Mouse (Mus musculus) neural tube, embryonic 13.5 days (tissue): Measurements from ENCODE around the gene Gm49325. TPM values are rescaled to one million over a fixed set of nuclear protein-coding genes. Genes with fewer than 3 reads are reported as not detected.

Experiments
- ATAC-seq: fragments of 200-750 bp; cut with Nextera tagmentation; 2 replicates; pipeline ENCODE4 v1.8.0; 2017; ENCODE audit warnings: low read depth, mild to moderate bottlenecking, moderate TSS enrichment, moderate library complexity
- H3K27ac ChIP-seq: fragments of 300-500 bp; sonication (generic); replicated peaks from 2 replicates; pipeline ENCODE4 v1.5.1; 2015; ENCODE audit warnings: moderate library complexity, mild to moderate bottlenecking, inconsistent platforms
- H3K27me3 ChIP-seq: fragments of 300-500 bp; sonication (generic); 2 replicates; pipeline ENCODE4 v1.6.1; 2015; ENCODE audit warnings: mild to moderate bottlenecking, inconsistent platforms
- H3K36me3 ChIP-seq: fragments of 300-500 bp; sonication (generic); 2 replicates; pipeline ENCODE4 v1.6.1; 2015; ENCODE audit warnings: mild to moderate bottlenecking, inconsistent platforms
- H3K4me1 ChIP-seq: fragments of 300-500 bp; sonication (generic); replicated peaks from 2 replicates; pipeline ENCODE4 v1.6.1; 2015; ENCODE audit warnings: inconsistent platforms
- H3K4me2 ChIP-seq: fragments of 300-500 bp; sonication (generic); 2 replicates; pipeline ENCODE4 v1.6.1; 2015; ENCODE audit warnings: inconsistent platforms, mild to moderate bottlenecking, moderate library complexity
- H3K4me3 ChIP-seq: fragments of 300-500 bp; sonication (generic); 2 replicates; pipeline ENCODE4 v1.5.1; 2015; ENCODE audit warnings: mild to moderate bottlenecking, inconsistent platforms
- H3K9ac ChIP-seq: fragments of 300-500 bp; sonication (generic); 2 replicates; pipeline ENCODE4 v1.6.1; 2015; ENCODE audit warnings: moderate library complexity, mild to moderate bottlenecking, inconsistent platforms
- H3K9me3 ChIP-seq: fragments of 300-500 bp; sonication (generic); 2 replicates; pipeline ENCODE4 v1.6.1; 2016; ENCODE audit warnings: inconsistent platforms
- WGBS: fragments of 180-500 bp; shearing (Covaris S2); methylation state at CpG from one replicate; pipeline ENCODE4 v1.1.7; 2015; 5-methylcytosine and 5-hydroxymethylcytosine counted together
- polyA plus RNA-seq: library from polyadenylated mRNA; unstranded; fragments of >200 nt; fragmentation: Nextera tagmentation; extraction: Ambion mirVana; gene quantifications from 2 replicates; pipeline ENCODE4 v1.2.1, GENCODE M21; 2015

Gm49325 gene
- polyA plus RNA-seq, 1 experiment from 2014 or later: 2.0 TPM

DNA sequence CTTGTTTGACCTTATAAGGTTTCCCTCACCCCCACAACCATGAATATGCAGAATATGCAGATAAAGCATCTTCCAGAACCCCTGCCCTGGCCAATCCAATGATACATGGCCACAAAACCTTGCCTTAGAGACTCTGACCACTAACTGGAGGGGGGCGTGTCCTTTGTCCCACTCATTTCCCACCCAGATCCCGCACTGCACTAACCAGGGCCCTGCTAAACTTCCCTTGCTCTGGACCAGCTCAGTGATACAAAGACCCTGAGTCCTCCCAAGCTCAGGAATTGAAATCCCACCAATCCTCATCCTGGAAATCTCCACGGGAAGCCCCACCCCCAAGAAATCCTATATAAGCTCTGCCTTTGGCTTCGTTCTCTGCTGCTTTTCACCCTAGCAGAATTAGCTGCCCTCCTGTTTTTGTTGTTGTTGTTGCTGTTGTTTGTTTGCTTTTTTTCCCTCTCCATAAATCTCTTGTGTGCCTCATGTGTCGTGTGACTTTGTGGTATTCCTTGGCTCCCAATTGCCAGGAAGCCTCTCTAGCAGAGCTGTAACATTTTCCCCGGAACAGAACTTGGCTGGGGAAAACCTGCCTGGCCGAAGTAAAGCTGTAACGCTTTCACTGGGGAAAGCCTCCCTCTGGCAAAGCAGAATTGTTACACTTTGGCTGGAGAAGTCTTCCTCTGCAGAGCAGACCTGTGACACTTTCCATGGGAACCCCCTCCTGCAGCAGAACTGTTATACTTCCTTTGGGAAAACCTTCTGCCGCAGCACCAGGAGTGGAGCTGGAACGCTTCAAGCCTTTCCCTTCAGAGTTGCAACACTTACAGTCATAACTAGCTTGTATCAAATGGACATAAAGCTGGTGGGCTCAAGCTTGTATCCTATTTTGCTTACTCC, 25.7 kb upstream of the Gm49325 start:
- no peak for ATAC-seq
- H3K4me2 ChIP-seq: no peak overlapping the region
- 63% methylated on average over 10 of the region's 10 CpGs for WGBS

DNA sequence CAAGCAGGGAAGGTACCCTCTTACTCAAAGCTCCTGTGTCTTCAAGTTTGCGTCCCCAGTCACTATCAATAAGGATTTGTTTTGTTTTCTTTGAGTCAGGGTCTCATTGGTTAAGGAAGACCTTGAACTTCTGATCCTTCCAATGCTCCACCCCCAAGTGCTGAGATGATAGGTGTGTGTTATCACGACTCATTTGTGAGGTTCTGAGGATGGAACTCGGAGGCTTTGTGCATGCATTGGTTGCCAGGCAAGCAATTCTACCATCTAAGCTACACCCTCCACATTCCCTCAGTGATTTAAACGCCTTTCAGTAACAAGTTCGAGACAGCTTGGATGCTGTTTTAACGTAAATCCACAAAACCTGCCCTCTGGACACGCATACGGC, 25.0 kb upstream of the Gm49325 start:
- Histone ChIP-seq H3K27me3 (no peaks in the 10 kb centered on the region), H3K9ac (peak overlapping the region; percentile 93), H3K4me3 (peak overlapping the region; percentile 93), H3K36me3 (peaks cover 6% of the 10 kb centered on the region; the same call in 1 of the 2 replicates), H3K27ac (peak overlapping the region; percentile 91), H3K4me2 (peak overlapping the region; percentile 93), H3K4me1 (peaks cover 28% of the 10 kb centered on the region), H3K9me3 (no peaks in the 10 kb centered on the region)
- WGBS: 11% methylated on average over 8 of the region's 8 CpGs
- ATAC-seq: peak; percentile 52

More for the DNA sequence above, 25.7 kb upstream of the Gm49325 start:
- peaks cover 26% of the 10 kb centered on the region for H3K4me1 ChIP-seq
- H3K36me3 ChIP-seq: 0 out of 2 replicates have a peak, but pooled peaks cover 3% of the 10 kb centered on the region
- H3K4me3 ChIP-seq: no peak overlapping the region
- no peak overlapping the region for H3K9ac ChIP-seq
- no peak overlapping the region for H3K27ac ChIP-seq
- no peaks in the 10 kb centered on the region for H3K27me3 ChIP-seq
- no peaks in the 10 kb centered on the region for H3K9me3 ChIP-seq

DNA sequence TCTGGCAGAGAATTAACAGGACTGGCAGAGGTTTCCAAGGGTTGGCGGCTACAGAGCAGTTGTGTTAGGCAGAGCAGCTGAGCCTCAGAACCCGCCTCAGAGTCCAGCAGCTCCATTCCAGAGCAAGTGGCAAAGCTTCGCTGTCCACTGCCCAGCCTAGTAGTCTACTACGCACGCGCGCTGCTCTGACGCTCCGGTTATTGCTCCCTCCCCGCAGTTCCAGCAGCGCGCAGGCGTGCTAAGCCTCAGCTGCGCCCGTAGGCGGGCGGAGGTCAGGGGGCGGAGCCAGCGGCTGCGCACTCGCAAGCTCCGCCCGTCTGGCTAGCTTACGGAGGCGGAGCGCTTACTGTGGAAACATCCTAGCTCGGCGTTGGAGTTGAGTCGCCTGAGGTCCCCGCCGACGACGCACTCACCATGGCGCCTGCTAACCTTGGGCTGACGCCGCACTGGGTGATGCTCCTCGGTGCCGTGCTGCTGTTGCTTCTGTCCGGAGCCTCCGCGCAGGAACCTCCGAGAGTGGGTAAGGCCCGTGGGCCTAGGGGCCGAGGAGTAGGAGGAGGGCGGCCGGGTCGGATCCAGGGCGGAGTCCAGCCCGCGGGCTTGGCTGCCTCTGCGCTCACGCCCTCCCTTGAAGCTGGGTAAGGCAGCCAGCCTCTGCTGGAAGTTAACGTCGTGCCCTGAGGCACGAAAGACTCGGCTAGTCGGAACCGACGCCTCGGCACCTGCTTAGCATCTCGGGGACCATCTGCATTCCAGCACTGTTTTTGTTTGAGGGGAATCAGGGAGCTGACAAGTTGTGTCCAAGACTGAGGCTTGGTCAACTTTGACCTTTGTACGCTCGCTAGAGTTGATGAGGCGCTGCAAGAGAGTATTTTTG, 24.4 kb upstream of the Gm49325 start, which contains the start of gene Pttg1ip:
Gene Pttg1ip (plus strand): TSS at position 313 of the 877 bp plus-strand sequence.
- WGBS: under 1% methylated on average over 64 of the region's 64 CpGs

DNA sequence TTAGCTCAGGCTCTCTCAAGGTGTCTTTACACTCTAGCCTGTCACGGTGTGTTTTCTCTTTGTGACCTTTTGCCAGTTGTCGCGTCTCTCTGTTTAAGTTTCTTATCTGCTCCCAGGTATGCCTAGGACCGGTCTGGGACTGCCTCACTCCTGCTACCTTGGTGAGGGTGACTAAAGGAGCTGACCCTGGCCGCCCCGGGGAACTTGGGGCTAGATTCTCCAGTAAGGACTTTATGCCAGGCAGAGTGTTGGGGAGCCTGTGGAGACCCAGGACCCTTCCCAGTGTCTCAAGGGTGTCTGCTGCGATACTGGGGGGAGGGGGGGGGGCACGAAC, 23.7 kb upstream of the Gm49325 start:
- Histone ChIP-seq H3K27ac (peak overlapping the region; percentile 89), H3K9me3 (no peaks in the 10 kb centered on the region), H3K4me3 (peak overlapping the region; percentile 93), H3K27me3 (no peaks in the 10 kb centered on the region), H3K4me2 (peak overlapping the region; percentile 93), H3K36me3 (peaks cover 6% of the 10 kb centered on the region; the same call in 1 of the 2 replicates), H3K9ac (peak overlapping the region; percentile 93), H3K4me1 (peaks cover 39% of the 10 kb centered on the region)
- ATAC-seq: 0 out of 2 replicates have a peak, but pooled peaks have one; percentile 3
- WGBS: 17% methylated on average over 8 of the region's 8 CpGs

More for the DNA sequence above, 24.4 kb upstream of the Gm49325 start, which contains the start of gene Pttg1ip:
- Histone ChIP-seq H3K36me3 (peaks cover 6% of the 10 kb centered on the region; the same call in 1 of the 2 replicates), H3K4me1 (peaks cover 33% of the 10 kb centered on the region), H3K27ac (peak within 1 kb of the TSS; percentile 91), H3K4me3 (peak within 1 kb of the TSS; percentile 93), H3K4me2 (peak within 1 kb of the TSS; percentile 93), H3K27me3 (no peaks in the 10 kb centered on the region), H3K9ac (peak within 1 kb of the TSS; percentile 93), H3K9me3 (no peaks in the 10 kb centered on the region)
- peak; percentile 97 for ATAC-seq

DNA sequence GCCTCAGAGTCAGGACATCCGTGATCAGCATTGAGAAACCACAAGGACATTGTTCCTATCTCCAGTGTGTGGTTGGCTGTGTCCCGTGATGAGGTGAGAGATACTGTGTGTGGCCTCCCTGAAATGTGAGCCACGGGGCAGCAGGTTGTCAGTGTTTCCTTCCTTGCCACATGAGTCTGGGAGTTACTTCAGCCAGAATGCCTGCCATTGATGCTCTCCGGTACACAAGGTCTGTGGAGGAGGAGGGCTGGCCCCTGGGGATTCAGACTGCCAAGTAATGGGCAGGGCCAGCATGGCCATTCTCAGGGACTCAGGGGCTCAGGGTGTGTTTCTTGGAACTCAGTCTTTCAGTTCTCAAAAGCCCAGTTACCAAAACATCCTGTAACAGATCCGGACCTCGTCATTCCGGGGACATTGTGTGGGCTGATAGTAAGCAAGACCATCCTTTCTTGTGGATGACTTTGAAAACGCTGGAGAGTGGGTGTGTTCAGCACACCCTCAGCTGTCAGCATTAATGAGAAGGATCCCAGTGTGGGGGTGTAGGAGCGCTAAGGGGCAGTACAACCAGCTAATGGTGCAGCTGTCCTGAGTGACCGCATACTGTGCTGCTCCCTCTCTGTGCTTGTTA, 22.1 kb upstream of the Gm49325 start:
- H3K9me3 ChIP-seq: no peaks in the 10 kb centered on the region
- peaks cover 55% of the 10 kb centered on the region for H3K4me1 ChIP-seq
- 81% methylated on average over 10 of the region's 10 CpGs for WGBS
- H3K27ac ChIP-seq: no peak overlapping the region
- no peak overlapping the region for H3K4me2 ChIP-seq
- no peak for ATAC-seq
- no peaks in the 10 kb centered on the region for H3K27me3 ChIP-seq
- peak overlapping the region; percentile 52; the same call in 1 of the 2 replicates for H3K9ac ChIP-seq
- H3K4me3 ChIP-seq: 0 out of 2 replicates have a peak overlapping the region, but pooled peaks have one; percentile 93
- peaks cover 22% of the 10 kb centered on the region for H3K36me3 ChIP-seq

DNA sequence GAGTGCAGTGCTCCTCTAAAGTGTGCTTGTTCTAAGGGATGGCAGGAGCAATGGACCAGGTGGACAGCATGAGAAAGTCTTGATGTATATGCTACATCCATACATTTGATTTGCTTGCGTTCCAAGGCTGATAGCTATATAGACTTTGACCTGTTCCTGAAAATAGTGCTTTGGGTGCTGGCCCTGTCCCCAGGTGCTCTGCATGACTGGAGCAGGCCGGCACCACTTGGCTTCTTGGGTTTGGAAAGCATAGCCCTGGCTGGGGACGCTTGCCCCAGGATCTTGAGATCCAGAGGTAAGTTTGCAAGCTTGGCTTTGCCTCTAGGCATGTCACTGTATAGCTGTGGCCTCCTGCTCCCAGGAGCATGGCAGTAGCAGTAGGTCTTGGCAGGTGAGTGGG, 19.4 kb upstream of the Gm49325 start:
- peaks cover 65% of the 10 kb centered on the region for H3K4me1 ChIP-seq
- 94% methylated on average over 3 of the region's 3 CpGs for WGBS
- no peak for ATAC-seq
- no peak overlapping the region for H3K27ac ChIP-seq
- no peak overlapping the region for H3K4me3 ChIP-seq
- H3K27me3 ChIP-seq: no peaks in the 10 kb centered on the region
- no peak overlapping the region for H3K9ac ChIP-seq
- no peaks in the 10 kb centered on the region for H3K9me3 ChIP-seq
- peaks cover 43% of the 10 kb centered on the region for H3K36me3 ChIP-seq
- H3K4me2 ChIP-seq: no peak overlapping the region

DNA sequence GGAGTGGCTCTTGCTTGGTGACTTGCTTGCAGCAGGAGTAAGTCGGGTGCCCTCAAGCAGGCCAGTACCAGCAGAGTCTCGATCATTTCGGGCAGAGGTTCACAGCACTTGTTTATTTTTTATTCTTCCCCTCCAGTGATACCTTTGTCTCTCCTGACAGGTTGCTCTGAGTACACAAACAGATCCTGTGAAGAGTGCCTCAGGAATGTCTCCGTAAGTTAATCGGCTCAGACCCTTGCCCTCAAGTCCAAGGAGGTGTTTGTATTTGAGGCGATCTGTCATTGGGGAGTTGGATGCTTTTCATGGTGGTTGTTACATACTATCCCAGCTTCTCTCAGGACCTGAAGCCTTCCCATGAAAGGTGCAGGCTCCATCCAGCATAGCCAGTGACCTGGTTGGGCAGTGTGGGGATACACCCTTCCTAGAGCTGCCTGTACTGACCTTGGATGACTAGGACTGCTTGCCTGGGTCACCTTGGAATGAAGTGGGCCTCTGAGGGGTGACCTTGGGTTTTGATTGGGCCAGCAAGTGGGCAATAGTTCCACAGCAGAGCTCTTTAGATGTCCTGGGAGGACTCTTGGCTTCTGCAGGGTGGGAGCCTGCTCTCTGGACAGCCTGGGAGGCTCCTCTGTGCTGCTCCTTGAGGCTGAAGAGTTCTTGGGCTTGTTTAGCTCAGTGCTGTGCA, 18.8 kb upstream of the Gm49325 start:
- no peak overlapping the region for H3K4me2 ChIP-seq
- no peak overlapping the region for H3K4me3 ChIP-seq
- no peak overlapping the region for H3K27ac ChIP-seq
- H3K36me3 ChIP-seq: peaks cover 47% of the 10 kb centered on the region
- WGBS: 97% methylated on average over 6 of the region's 6 CpGs
- H3K9me3 ChIP-seq: no peaks in the 10 kb centered on the region
- no peak for ATAC-seq
- H3K27me3 ChIP-seq: no peaks in the 10 kb centered on the region
- H3K4me1 ChIP-seq: peaks cover 62% of the 10 kb centered on the region
- peak overlapping the region; percentile 22; the same call in 1 of the 2 replicates for H3K9ac ChIP-seq

DNA sequence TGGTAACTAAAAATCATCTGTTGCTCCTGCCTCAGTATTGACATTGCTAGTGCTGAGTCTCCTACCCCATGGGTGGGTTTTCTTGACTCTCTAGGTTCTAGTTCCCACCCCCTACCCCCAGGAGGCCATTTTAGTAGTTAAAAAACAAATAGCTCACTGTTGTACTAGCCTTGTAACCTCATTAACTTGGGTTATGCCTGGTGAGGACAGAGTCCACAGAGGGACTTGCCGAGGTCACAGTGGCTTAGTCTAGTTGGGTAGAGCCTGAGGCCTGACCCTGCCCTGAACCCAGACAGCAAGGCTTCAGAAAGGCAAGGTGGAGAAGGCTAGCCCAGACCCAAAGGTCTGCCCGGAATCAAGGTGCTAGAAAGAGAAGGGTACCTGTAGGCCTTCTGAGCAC, 18.0 kb upstream of the Gm49325 start:
- no peak overlapping the region for H3K27ac ChIP-seq
- peaks cover 52% of the 10 kb centered on the region for H3K36me3 ChIP-seq
- 84% methylated on average over 2 of the region's 2 CpGs for WGBS
- no peak overlapping the region for H3K4me2 ChIP-seq
- no peaks in the 10 kb centered on the region for H3K9me3 ChIP-seq
- no peak overlapping the region for H3K9ac ChIP-seq
- H3K4me3 ChIP-seq: no peak overlapping the region
- peaks cover 54% of the 10 kb centered on the region for H3K4me1 ChIP-seq
- ATAC-seq: no peak
- H3K27me3 ChIP-seq: no peaks in the 10 kb centered on the region

DNA sequence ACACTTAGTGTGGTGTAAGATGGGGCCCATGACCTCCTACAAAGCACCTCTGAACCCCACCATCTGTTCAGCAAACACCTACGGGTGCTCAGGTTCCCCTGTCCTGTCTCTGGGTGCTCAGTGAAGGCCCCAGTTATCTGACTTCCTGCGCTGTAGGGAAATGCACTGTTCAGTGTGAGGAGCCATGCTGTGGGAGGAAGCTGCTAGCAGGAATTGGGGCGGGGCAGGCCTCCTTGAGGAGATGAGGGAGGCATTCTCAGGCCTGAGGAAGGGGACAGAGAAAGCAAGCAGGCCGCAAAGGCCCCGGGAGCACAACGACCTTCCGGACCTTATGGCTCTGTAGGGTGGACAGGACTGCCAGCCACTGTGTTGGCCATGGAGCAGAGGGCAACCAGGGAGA, 16.9 kb upstream of the Gm49325 start:
- H3K9ac ChIP-seq: 0 out of 2 replicates have a peak overlapping the region, but pooled peaks have one; percentile 31
- H3K4me2 ChIP-seq: no peak overlapping the region
- peak overlapping the region; percentile 76 for H3K27ac ChIP-seq
- no peaks in the 10 kb centered on the region for H3K9me3 ChIP-seq
- WGBS: 70% methylated on average over 7 of the region's 7 CpGs
- H3K27me3 ChIP-seq: no peaks in the 10 kb centered on the region
- peak; percentile 16; the same call in 1 of the 2 replicates for ATAC-seq
- peaks cover 43% of the 10 kb centered on the region for H3K4me1 ChIP-seq
- peaks cover 60% of the 10 kb centered on the region for H3K36me3 ChIP-seq
- H3K4me3 ChIP-seq: no peak overlapping the region

DNA sequence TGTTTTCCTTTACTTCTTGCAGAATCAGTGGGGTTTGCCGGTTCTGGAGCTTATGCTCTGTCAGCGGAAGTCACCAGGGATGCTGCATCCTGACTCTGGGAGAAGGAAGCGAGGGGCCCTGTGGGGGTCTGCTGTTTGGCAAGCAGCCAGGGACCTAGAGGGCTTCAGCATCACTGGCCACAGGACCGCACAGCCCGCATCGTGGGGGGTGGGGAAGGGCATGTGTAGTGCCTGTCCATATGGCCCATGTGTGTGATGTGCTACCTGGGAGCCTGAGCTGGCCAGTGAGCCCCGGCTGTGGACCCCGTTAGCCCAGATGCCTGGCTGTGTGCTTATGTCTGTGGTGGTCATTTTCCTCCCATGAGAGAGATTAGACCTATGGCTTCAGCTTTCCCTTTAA, 16.2 kb upstream of the Gm49325 start:
- 0 out of 2 replicates have a peak, but pooled peaks have one; percentile 20 for ATAC-seq
- WGBS: 64% methylated on average over 8 of the region's 8 CpGs
- Histone ChIP-seq H3K9me3 (no peaks in the 10 kb centered on the region), H3K9ac (0 out of 2 replicates have a peak overlapping the region, but pooled peaks have one; percentile 31), H3K4me1 (peaks cover 43% of the 10 kb centered on the region), H3K36me3 (peaks cover 66% of the 10 kb centered on the region), H3K27ac (peak overlapping the region; percentile 76; the same call in 1 of the 2 replicates), H3K27me3 (no peaks in the 10 kb centered on the region), H3K4me3 (no peak overlapping the region), H3K4me2 (no peak overlapping the region)

DNA sequence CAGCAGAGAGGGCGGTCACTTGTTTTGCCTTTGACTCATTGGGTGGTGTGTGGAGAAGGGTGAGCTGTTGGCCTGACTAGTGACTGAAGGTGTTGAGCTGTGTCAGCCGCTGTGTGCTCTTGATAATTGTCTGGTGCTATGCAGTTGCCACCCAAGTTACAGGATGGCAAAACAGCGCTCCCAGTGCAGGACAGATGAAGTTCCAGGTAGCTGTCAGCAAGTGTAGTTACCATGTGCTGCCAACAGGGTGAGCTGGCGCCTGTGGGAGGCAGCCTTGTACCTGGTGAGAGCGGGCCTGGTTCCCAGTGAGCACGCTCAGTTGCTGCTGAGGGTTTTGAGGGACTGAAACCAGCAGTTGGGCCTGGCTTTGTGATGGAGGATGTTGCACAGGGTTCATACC, 15.2 kb upstream of the Gm49325 start:
- Histone ChIP-seq H3K9me3 (no peaks in the 10 kb centered on the region), H3K4me3 (no peak overlapping the region), H3K9ac (no peak overlapping the region), H3K4me1 (peaks cover 43% of the 10 kb centered on the region), H3K36me3 (peaks cover 74% of the 10 kb centered on the region), H3K27ac (no peak overlapping the region), H3K27me3 (no peaks in the 10 kb centered on the region), H3K4me2 (no peak overlapping the region)
- WGBS: 45% methylated on average over 6 of the region's 6 CpGs
- ATAC-seq: no peak
